Mouse (Mus musculus) liver, embryonic 14.5 days (tissue): Measurements from ENCODE around the gene Prdm13. TPM values are rescaled to one million over a fixed set of nuclear protein-coding genes. Genes with fewer than 3 reads are reported as not detected.

Source experiments
- ATAC-seq: fragments of 200-750 bp; cut with Nextera tagmentation; 2 replicates; pipeline ENCODE4 v1.8.0; 2017; ENCODE audit warnings: moderate number of reproducible peaks, mild to moderate bottlenecking, moderate library complexity; ENCODE audit not compliant: insufficient read depth
- DNase-seq, 3 experiments: peaks; one replicate each; pipeline ENCODE4 v3.0.0-alpha.2; 2012 to 2013; ENCODE audit warnings: low read depth in 3 of 3, low spot score in 3 of 3
- H3K27ac ChIP-seq: fragments of 300-500 bp; sonication (generic); 2 replicates; pipeline ENCODE4 v1.5.1; 2014; ENCODE audit warnings: moderate library complexity, mild to moderate bottlenecking, control low read depth, inconsistent platforms
- H3K27me3 ChIP-seq: fragments of 300-500 bp; sonication (generic); 2 replicates; pipeline ENCODE4 v1.6.1; 2014; ENCODE audit warnings: mild to moderate bottlenecking, low read length, moderate library complexity; ENCODE audit not compliant: control insufficient read depth, insufficient read depth
- H3K36me3 ChIP-seq: fragments of 300-500 bp; sonication (generic); replicated peaks from 2 replicates; pipeline ENCODE4 v1.6.1; 2014; ENCODE audit warnings: low read depth; ENCODE audit not compliant: control insufficient read depth, insufficient read depth
- H3K4me1 ChIP-seq, 2 experiments: fragments of 200-500 bp in 1 of 2; fragments of 300-500 bp in 1 of 2; sonication (generic) in 1 of 2; replicated peaks; 2 replicates each; pipeline ENCODE4 v1.6.1; 2012 to 2014; ENCODE audit warnings: antibody characterized with exemption in 1 of 2, inconsistent platforms in 1 of 2, low read length in 1 of 2; ENCODE audit not compliant: control insufficient read depth in 2 of 2, insufficient read depth in 2 of 2
- H3K4me2 ChIP-seq: fragments of 300-500 bp; sonication (generic); 2 replicates; pipeline ENCODE4 v1.6.1; 2014; ENCODE audit warnings: low read depth, mild to moderate bottlenecking, control low read depth, moderate library complexity
- H3K4me3 ChIP-seq, 2 experiments: fragments of 200-500 bp in 1 of 2; fragments of 300-500 bp in 1 of 2; sonication (generic) in 1 of 2; 2 replicates each; pipeline ENCODE4 v1.5.1; 2012 to 2014; ENCODE audit warnings: low read depth in 2 of 2, low read length in 2 of 2, mild to moderate bottlenecking in 2 of 2, control low read depth in 1 of 2, inconsistent platforms in 1 of 2, moderate library complexity in 1 of 2; ENCODE audit not compliant: insufficient read depth in 1 of 2
- H3K9ac ChIP-seq: fragments of 300-500 bp; sonication (generic); replicated peaks from 2 replicates; pipeline ENCODE4 v1.6.1; 2014; ENCODE audit warnings: mild to moderate bottlenecking, control low read depth, moderate library complexity
- H3K9me3 ChIP-seq: fragments of 300-500 bp; sonication (generic); 2 replicates; pipeline ENCODE4 v1.6.1; 2016; ENCODE audit warnings: low read length, mixed read lengths; ENCODE audit not compliant: control insufficient read depth
- CTCF ChIP-seq: IDR thresholded peaks from 2 replicates; pipeline ENCODE4 v1.5.1; 2016; ENCODE audit warnings: antibody characterized with exemption, low read depth, control low read depth
- EP300 ChIP-seq: IDR thresholded peaks from 2 replicates; pipeline ENCODE4 v1.6.1; 2016; ENCODE audit warnings: antibody characterized with exemption, low read depth
- WGBS: fragments of 180-500 bp; shearing (Covaris S2); extraction: QIAGEN DNeasy Blood & Tissue Kit; methylation state at CpG from one replicate; pipeline ENCODE4 v1.1.7; 2014; ENCODE audit not compliant: insufficient replicate concordance; 5-methylcytosine and 5-hydroxymethylcytosine counted together
- polyA plus RNA-seq, 2 experiments: library from polyadenylated mRNA; depleted of rRNA in 1 of 2; stranded (reverse) in 1 of 2; unstranded in 1 of 2; fragments of >200 nt; fragmentation: Nextera tagmentation in 1 of 2; extraction: Ambion mirVana in 1 of 2; gene quantifications; 2 replicates each; pipeline versions ENCODE4 v1.2.1 to v1.2.3; 2012 to 2014

Gene Prdm13
- polyA plus RNA-seq, 2 experiments: not detected

DNA sequence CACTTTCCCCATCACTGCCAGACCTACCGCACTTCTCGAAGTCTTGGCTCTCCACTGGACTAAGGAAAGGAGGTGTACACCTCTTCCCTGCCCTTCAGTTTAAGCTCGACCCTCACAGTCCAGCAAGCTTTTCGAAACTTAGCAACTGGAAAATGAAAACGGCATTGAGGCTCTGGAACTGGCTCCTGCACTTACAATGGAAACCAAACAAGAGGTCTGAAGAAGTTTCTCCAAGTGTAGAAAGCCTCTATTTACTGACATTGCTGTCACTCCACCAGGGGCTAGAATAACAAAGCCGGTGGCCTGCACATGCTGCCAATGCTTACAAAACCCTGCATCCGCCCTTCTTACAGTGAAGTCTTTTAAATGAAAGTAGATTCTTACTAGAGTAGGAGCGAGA is 11.1 kb downstream of the Prdm13 start:
- WGBS: 10% methylated on average over 8 of the region's 8 CpGs
- Histone ChIP-seq H3K4me2 (no peak overlapping the region), H3K27me3 (peaks cover 62% of the 10 kb centered on the region), H3K4me1 (no peaks in the 10 kb centered on the region), H3K4me3 (no peak overlapping the region), H3K9ac (no peak overlapping the region), H3K9me3 (no peaks in the 10 kb centered on the region), H3K36me3 (no peaks in the 10 kb centered on the region), H3K27ac (no peak overlapping the region)
- DNase-seq: no peak
- ATAC-seq: no peak
- TF ChIP-seq CTCF (no peak), EP300 (no peak)

- Histone ChIP-seq H3K4me2 (no peak overlapping the region), H3K9ac (no peak overlapping the region), H3K9me3 (no peaks in the 10 kb centered on the region), H3K36me3 (no peaks in the 10 kb centered on the region), H3K27me3 (peaks cover 56% of the 10 kb centered on the region), H3K27ac (no peak overlapping the region), H3K4me3 (no peak overlapping the region), H3K4me1 (no peaks in the 10 kb centered on the region)
- TF ChIP-seq CTCF: no peak
- no peak for TF ChIP-seq EP300
- no peak for DNase-seq
- ATAC-seq: no peak
- WGBS: 3% methylated on average over 17 of the region's 17 CpGs
These were observed 11.7 kb downstream of the Prdm13 start for GRCm38 (mm10) chr4:21674042-21674441.

DNA sequence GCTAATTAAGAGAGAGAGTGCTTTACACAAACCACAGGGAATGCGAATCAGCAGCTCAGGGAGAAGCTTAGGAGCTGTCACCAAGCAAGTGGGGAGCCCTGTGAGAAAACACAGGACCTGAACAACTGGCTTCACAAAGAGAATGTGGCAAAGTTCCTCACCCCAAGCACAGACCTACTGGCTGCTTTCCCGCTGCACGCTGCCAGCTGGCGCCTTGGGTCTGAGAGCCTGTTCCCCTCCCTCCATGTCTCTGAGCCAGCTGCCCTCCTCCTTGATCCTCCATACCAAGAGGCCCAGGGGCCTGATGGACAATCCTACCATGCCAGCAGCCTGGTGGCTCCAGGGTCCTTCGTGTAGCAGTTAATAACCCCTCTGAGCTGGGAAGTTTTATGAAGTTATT is 19.8 kb downstream of the Prdm13 start:
- Histone ChIP-seq H3K27ac (no peak overlapping the region), H3K9ac (no peak overlapping the region), H3K36me3 (no peaks in the 10 kb centered on the region), H3K4me3 (no peak overlapping the region), H3K9me3 (no peaks in the 10 kb centered on the region), H3K4me1 (no peaks in the 10 kb centered on the region), H3K27me3 (no peaks in the 10 kb centered on the region), H3K4me2 (no peak overlapping the region)
- TF ChIP-seq EP300 (no peak), CTCF (no peak)
- no peak for DNase-seq
- 18% methylated on average over 5 of the region's 5 CpGs for WGBS
- ATAC-seq: no peak

DNA sequence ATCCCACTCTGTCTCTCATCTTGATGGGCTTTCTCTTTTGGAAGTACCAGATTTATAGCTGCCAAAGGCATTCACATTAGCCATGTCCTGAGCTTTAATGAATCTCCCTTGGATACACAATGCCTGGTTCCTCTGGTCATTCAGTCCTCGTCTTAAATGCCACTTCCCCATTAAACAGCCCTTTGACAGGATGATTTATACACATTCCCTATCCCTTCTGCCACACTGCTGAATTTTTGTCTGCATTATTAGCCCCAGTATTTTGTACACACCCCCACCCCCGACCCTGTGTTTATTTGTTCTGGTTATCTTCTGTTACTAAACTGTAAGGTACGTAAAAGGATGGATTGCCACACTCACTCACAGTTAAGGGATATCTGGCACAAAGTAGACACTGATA is 27.6 kb downstream of the Prdm13 start:
- H3K27me3 ChIP-seq: no peaks in the 10 kb centered on the region
- no peak overlapping the region for H3K9ac ChIP-seq
- no peaks in the 10 kb centered on the region for H3K4me1 ChIP-seq
- H3K4me2 ChIP-seq: no peak overlapping the region
- no peaks in the 10 kb centered on the region for H3K36me3 ChIP-seq
- ATAC-seq (no peak), DNase-seq (no peak)
- no peak for TF ChIP-seq EP300
- no peak for TF ChIP-seq CTCF
- no peaks in the 10 kb centered on the region for H3K9me3 ChIP-seq
- no peak overlapping the region for H3K4me3 ChIP-seq
- 29% methylated on average over 3 of the region's 3 CpGs for WGBS
- H3K27ac ChIP-seq: no peak overlapping the region

DNA sequence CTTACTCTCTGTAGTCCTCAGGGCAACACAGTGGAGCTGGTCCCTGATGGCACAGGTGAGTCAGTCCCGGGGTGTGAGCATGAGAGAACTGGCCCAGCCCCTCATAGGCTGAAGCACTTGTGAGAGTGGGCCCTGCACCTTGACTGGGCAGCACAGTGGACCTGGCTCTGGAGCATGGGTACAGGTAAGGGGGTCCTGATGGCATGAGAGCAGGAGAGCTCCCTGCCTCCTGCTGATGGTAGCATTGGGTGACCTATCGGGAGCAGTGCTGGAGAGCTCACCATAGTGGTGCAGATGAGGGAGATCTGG is 56.5 kb downstream of the Prdm13 start:
- Histone ChIP-seq H3K4me3 (no peak overlapping the region), H3K27me3 (no peaks in the 10 kb centered on the region), H3K9ac (no peak overlapping the region), H3K4me2 (no peak overlapping the region), H3K9me3 (no peaks in the 10 kb centered on the region), H3K27ac (no peak overlapping the region), H3K36me3 (no peaks in the 10 kb centered on the region), H3K4me1 (no peaks in the 10 kb centered on the region)
- DNase-seq (no peak), ATAC-seq (no peak)
- no peak for TF ChIP-seq CTCF
- no peak for TF ChIP-seq EP300
- WGBS: 50% methylated on average over 2 of the region's 2 CpGs
